Mouse (Mus musculus): ENCODE results near the gene 6430550D23Rik.

The 6430550D23Rik gene

DNA sequence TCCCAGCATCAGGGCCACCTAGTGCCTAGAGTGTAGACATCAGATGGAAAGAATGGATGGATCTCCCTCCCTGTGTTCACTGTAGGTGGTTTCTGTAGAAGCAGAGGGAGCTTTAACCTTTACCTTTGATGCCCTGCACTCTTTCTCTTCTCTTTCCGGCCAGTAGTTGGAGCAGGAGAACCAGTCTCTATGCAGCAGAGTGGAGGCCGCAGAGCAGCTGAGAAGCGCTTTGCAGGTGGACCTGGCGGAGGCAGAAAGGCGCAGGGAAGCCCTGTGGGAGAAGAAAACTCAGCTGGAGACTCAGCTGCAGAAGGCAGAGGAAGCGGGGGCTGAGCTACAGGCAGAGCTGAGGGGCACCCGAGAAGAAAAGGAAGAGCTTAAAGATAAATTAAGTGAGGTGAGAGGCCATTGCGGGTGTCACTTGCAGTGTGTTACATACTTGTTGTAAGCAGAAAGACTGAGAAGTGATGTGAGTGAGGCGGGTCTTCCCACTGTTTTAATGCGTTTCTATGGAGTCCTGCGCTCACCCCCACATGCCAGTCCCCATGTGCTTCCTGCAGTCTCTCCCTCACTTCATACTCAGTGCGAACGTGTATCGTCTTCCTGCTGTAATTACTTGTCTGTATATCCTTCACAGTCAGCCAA is 33.6 kb downstream of the 6430550D23Rik start:
- TF ChIP-seq GATA4 (IDR thresholded peaks at IDR 0.05; ENCODE audit: insufficient replicate concordance, low read length), result no peak

DNA sequence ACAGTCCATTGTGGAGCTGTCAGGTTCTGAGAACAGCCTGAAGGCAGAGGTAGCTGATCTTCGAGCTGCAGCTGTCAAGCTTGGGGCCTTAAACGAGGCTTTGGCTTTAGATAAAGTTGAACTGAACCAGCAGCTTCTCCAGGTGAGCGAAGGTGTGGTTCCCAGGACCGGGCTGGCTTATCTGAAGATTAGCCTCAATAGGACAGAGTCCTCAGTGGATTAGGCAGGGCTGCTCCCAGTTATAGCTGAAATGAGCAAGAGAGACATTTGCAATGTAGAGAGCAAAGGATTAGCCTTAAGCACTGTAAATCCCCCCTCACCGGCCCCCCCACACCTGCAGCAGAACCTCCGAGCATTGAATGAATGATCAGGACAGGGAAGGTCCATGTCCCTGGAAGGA is 34.4 kb downstream of the 6430550D23Rik start:
- TF ChIP-seq GATA4 (IDR thresholded peaks at IDR 0.05; ENCODE audit: insufficient replicate concordance, low read length), result no peak

DNA sequence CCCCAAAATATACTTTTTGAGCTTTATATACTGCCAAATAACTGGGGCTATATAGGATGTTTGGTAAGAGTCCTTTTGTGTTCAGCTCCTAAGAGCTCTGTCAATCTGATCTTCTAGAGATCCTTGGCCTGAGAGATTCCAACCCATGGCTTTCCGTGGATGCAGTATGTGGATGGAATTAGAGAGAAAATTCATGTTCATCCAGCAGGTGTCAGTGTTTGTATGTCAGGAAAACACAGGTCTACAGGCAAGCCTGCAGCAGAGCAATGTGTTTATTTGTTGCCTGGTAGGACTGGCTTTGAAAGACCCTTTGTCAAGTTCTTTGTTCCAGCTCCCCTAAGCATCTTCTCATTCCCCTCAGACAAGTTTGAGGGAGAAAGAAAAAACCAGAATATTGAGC is 44.8 kb downstream of the 6430550D23Rik start:
- no peak for TF ChIP-seq GATA4 (IDR thresholded peaks at IDR 0.05; ENCODE audit: insufficient replicate concordance, low read length)

DNA sequence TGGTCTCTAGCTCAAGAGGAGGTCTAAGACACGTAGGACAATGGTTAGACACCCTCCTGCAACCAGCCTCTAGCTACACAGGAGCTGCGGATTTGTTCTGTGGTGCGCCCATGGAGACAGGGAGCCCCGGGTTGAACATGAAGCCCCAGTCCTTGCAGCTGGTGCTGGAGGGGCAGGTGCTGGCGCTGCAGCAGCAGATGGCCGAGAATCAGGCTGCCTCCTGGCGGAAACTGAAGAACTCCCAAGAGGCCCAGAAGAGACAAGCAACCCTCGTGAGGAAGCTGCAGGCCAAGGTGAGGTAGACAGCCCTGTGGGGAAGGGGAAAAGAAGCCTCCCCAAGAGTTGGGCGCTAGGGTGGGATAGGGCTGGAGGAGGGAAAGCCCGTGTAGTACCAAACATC is 45.9 kb downstream of the 6430550D23Rik start:
- TF ChIP-seq GATA4 (IDR thresholded peaks at IDR 0.05; ENCODE audit: insufficient replicate concordance, low read length), result no peak

DNA sequence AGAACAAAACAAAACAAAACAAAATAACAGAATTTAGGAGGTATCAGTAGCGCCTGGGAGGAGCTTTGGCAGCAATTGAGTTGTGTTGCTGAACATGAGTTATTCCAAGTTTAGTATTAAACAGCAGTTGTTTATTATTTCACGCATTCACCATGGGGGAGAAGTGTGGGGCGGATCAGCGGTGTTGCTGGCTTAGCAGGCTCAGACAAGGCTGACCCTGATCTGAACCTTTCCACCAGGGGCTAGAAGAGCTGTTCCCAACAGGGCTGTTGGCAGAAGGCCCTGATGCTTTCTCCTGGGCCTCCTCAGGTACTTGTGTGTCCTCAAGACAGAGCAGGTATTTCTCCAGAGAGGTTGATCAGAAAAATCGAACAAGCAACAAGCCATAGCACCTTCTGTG is 47.8 kb downstream of the 6430550D23Rik start:
- TF ChIP-seq GATA4 (IDR thresholded peaks at IDR 0.05; ENCODE audit: insufficient replicate concordance, low read length), result no peak

DNA sequence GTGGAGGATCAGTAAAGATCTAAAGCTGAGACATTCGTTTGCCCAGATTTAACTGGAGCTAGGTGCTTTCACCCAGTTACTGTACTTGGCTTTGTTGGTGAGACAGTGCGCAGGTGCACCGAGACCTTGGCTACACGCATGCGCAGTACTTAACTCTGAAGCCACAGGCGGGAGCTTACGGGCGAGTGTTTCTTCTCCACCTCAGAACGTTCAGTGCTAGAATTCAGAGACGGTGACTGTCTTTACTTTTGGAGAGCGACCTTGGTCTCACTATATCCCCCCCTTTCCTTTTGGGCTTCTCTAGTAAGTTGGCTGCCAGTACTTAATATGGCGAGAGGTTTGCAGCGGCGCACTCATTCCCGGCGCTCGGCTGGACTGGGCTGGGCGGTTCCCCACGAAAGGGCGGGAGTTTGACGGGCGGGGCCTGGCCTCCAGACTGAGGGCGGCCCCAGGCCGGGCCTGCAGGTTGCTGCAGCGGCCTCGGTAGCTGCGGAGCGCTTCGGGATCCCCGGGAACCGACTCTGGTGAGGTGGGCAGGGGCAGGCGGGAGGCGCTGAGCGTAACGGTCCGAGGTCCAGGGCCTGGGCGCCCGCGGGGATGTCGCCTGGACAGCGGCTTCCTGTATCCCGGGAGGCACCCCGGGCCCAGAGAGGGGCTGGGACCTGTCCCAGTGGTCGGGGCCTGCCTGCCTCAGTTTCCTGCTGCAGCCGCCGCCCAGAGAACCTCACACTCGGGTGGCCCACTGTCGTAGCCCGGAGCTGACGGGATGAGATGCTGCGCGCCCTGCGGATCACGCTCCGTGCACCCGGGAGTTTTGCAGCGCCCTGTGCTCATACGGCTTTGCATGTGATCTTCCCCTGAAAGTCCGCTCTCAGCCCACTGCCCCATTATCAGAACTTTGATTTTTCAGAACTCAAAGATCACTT is 51.4 kb downstream of the 6430550D23Rik start, which contains the start of gene Cep250:
Gene Cep250 (plus strand): TSS at position 325 of the 926 bp plus-strand sequence.
- TF ChIP-seq GATA4 (IDR thresholded peaks at IDR 0.05; ENCODE audit: insufficient replicate concordance, low read length), result no peak

DNA sequence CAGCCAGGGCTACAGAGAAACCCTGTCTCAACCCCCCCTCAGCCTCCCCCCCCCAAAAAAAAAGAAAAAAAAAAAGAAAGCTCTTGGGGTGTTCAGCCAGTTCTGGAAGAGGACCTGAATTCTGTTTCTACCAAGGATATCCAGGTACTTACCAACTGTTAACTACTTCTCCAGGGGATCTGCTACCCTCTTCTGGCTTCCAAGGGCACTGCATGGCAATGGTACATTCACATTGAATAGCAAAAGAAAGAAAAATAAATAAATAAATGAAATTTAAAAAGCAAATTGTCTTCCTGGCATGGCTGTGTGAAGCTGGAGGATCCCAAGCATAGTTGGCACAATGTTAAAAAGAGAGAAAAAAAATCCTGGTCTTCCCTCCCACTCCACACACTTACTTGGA is 55.8 kb downstream of the 6430550D23Rik start:
- TF ChIP-seq GATA4 (IDR thresholded peaks at IDR 0.05; ENCODE audit: insufficient replicate concordance, low read length), result no peak

DNA sequence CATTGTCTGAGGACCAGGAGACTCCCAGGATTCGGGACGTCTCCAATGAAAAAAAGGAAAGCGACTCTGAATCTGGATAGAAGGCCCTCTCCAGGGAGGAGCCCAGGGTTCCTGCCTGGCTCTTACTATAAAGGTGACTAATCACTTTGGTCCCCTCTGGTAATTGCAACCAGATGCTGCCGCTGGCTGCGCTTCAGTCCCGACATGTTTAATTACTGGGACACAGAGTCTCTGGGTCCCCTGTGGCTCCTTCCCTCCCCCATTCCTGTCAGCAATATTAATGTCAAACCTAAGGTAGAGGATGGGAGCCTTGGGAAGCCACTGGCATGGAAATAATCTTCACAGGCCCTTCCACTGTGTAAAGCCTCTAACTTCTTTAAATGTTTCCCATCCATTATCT is 58.4 kb downstream of the 6430550D23Rik start:
- no peak for TF ChIP-seq GATA4 (IDR thresholded peaks at IDR 0.05; ENCODE audit: insufficient replicate concordance, low read length)

DNA sequence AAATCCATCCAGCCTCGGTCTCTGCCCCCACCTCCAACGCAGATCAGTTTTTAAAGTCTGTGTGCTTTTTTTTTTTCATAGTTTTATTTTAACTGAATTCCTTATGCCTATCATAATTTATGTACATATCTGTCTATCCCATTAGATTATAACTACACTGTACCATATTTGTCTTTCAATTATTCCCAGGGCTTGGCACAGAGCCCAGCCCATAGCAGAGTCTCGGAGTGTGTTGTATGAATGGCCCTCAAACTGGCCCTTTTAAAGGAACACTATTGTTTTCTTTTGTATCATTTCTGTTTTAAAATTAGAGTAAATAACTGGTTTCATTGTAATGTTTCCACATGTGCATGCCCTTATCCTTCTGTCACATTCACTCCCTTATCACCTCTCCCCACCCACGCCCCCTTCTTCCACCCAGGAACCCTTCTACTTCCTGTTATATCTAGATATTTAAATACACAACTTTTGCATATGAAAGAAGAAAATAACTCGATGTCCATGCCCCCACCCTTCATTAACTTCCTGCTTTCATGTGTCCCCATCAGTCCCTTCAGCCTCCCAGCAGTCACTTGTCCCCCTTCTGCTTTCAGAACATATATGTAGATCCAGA is 60.3 kb downstream of the 6430550D23Rik start:
- no peak for TF ChIP-seq GATA4 (IDR thresholded peaks at IDR 0.05; ENCODE audit: insufficient replicate concordance, low read length)

DNA sequence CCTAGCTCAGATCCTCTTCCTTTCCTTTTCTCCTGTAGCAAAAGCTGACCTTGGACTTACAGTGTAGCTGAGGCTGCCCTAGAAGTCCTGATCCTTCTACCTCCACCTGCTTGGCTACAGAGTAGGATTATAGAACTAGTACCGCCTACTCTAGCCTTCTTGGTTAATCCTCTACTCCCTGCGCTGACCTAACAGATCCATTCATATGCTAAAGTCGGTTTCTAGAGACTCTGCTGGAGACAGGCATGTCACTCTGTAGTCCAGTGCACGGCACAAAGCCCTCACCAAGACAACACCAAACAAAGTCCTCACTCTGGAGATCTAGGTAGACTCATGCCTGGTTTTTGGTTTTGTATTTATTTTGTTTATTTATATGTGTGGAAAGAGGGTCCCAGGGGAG is 61.3 kb downstream of the 6430550D23Rik start:
- no peak for TF ChIP-seq GATA4 (IDR thresholded peaks at IDR 0.05; ENCODE audit: insufficient replicate concordance, low read length)

DNA sequence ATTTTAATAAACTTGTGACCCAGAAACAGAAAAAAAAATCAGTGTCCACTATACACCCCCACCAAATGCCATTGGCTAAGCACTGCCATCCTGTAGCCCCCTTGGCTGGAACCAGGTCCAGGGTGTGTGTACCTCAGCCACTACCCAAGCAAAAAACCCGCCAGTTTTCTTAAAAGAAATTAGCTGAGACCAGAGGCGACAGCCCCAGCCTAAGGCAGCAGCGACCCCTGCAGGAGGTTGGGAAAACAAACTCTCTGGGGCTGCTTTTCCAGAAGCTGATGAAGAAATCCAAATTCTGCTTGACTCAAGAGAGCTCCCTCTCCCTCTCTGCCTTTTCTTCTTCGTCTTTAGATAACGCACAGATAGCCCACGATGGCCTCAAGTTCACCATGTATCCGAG is 61.7 kb downstream of the 6430550D23Rik start:
- no peak for TF ChIP-seq GATA4 (IDR thresholded peaks at IDR 0.05; ENCODE audit: insufficient replicate concordance, low read length)

DNA sequence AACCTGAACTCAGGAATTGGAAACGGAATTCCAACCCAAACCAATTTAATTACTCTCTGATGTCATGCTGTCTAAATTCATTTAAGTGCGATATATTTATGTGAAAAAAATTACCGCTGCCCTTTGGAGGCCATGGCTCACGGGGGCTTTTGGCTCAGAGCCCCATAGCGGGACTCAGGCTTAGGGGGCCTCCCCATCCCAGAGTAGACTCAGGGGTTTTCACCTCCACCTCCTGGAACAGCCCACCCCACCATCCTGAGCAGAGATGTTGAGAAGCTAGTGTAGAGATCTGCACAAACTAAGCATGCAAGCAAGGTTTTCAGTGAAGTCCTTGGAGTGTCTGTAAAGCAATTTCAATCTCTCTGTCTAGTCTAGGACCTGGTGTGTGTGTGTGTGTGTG is 62.2 kb downstream of the 6430550D23Rik start:
- TF ChIP-seq GATA4 (IDR thresholded peaks at IDR 0.05; ENCODE audit: insufficient replicate concordance, low read length), result no peak

DNA sequence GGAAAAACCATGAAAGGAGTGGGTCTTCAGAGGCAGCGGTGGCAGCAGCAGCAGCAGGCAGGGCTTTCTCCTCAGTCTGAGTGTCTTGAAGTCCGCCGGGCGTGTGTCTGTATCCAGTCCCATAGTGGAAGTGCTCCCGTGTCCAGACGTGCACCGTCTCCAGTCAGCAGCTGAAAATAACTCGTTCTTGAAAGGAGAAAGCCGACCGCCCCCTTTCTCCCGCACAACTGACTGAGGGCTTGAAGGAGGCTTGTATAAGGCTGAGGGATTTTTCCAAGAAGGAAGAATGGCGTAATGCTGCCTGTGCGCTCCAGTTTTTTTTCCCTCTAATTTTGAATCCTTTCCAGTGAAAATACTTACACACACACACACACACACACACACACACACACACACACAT is 62.7 kb downstream of the 6430550D23Rik start, which contains the start of gene Gdf5:
Gene Gdf5 (minus strand): TSS at position 244 of the 400 bp plus-strand sequence.
- TF ChIP-seq GATA4 (IDR thresholded peaks at IDR 0.05; ENCODE audit: insufficient replicate concordance, low read length), result no peak

DNA sequence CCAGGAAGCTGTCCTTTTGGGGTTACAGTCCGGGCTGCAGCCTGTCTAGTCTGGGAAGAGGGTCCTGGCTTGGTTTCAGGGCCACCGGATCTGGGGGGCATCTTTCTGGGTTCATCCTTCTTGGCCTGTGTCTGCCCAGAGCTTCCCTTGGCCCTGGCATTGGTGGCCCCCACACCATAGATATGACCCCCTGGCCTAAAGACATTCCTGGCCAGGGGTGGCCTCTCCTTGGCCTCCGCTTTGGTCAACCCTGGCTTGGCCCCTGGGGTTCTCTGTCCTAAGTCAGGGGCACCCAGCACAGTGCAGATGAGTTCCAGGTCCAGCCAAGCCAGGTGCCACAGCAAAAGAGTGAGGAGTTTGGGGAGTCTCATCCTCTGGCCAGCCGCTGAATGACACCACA is 63.1 kb downstream of the 6430550D23Rik start:
- TF ChIP-seq GATA4 (IDR thresholded peaks at IDR 0.05; ENCODE audit: insufficient replicate concordance, low read length), result no peak

DNA sequence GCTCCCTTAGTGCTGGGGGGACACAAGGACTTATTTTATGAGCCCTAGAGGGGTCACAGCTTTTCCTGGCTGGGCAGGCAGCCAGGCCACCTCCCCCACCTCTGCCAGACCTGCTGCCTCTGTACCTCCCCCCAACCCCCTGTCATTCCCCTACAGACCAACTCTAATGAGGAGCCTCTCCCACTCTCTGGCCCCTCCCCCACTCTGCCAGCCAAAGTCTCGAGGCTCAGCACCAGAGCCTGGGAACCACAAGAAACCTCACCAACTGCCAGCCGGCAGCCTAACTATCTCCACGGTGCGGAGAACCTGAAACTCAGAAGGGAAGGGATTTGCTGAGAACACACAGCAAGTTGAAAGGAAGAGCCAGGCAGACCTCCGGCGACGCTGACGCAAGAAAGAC is 64.3 kb downstream of the 6430550D23Rik start:
- no peak for TF ChIP-seq GATA4 (IDR thresholded peaks at IDR 0.05; ENCODE audit: insufficient replicate concordance, low read length)

Measured in liver, adult (tissue).